Mouse (Mus musculus) bone marrow macrophage, adult 2 months (primary cell): ENCODE measurements around the gene Nav1.

Source experiments
- CTCF ChIP-seq: IDR thresholded peaks from 2 replicates; pipeline ENCODE4 v1.5.1; 2012; ENCODE audit warnings: low read depth, mild to moderate bottlenecking, low read length, moderate library complexity
- POLR2A ChIP-seq: IDR thresholded peaks from 2 replicates; pipeline ENCODE4 v1.6.1; 2012; ENCODE audit warnings: mild to moderate bottlenecking, low read depth, low read length, borderline replicate concordance

DNA sequence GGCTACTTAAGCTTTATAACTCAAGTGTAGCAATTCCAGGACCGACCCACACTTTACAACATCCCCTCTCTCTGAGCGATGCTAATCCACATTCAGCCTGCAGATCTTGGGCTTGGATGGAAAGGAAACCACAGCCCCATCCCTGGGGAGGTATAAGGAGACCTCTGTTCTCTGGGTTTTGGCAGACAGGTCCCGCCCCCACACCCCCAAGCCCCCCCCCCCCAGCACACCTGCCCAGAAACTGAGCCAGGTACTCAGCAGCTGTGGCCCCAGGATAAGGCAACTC, 98.8 kb downstream of the Nav1 start:
- TF ChIP-seq CTCF (no peak), POLR2A (no peak)
